Mouse (Mus musculus): ENCODE data around the gene Eaf2. TPM values are rescaled to one million over a fixed set of nuclear protein-coding genes. Genes with fewer than 3 reads are reported as not detected.

Eaf2 gene
- 22.7 and 24.6 TPM in 2 replicates for polyA plus RNA-seq (2015; fragmentation: Nextera tagmentation; extraction: Ambion mirVana)

GRCm38 (mm10) chr16:36874583-36875275 is at the start of gene Eaf2, which contains the start of gene Golgb1:
TSS of gene Eaf2 (minus strand) at chr16:36875003.
TSS of gene Golgb1 (plus strand) at chr16:36875140.
- Histone ChIP-seq H3K9me3 (replicated peaks; ENCODE audit: low read length) (no peaks in the 10 kb centered on the region), H3K4me3 (replicated peaks; ENCODE audit: low read depth, low read length) (peak within 1 kb of the TSS; percentile 84)
- TF ChIP-seq CTCF (IDR thresholded peaks at IDR 0.05; ENCODE audit: low read depth) = no peak

GRCm38 (mm10) chr16:36924312-36924711 is 49.5 kb upstream of the Eaf2 start:
- no peak for TF ChIP-seq CTCF (IDR thresholded peaks at IDR 0.05; ENCODE audit: low read depth)
- Histone ChIP-seq H3K9ac (ENCODE audit: low read depth, low read length) (no peak overlapping the region), H3K4me3 (replicated peaks; ENCODE audit: low read depth, low read length) (no peak overlapping the region), H3K4me2 (ENCODE audit: low read length) (no peak overlapping the region), H3K36me3 (ENCODE audit: insufficient read depth, low read length) (peaks cover 35% of the 10 kb centered on the region), H3K9me3 (replicated peaks; ENCODE audit: low read length) (no peaks in the 10 kb centered on the region), H3K27me3 (ENCODE audit: insufficient read depth, low read length) (no peaks in the 10 kb centered on the region), H3K4me1 (replicated peaks; ENCODE audit: insufficient read depth, low read length) (no peaks in the 10 kb centered on the region), H3K27ac (no peak overlapping the region)
- WGBS = 95% methylated on average over 8 of the region's 8 CpGs
- no peak for ATAC-seq (replicated peaks; ENCODE audit: low FRiP score, low read depth)
- DNase-seq (ENCODE audit: low spot score) = no peak

More at GRCm38 (mm10) chr16:36874583-36875275, at the start of gene Eaf2, which contains the start of gene Golgb1:
- under 1% methylated on average over 43 of the region's 43 CpGs for WGBS
- H3K36me3 ChIP-seq (ENCODE audit: insufficient read depth, low read length) = peaks cover 8% of the 10 kb centered on the region; the same call in 1 of the 2 replicates
- H3K4me1 ChIP-seq (replicated peaks; ENCODE audit: insufficient read depth, low read length) = peaks cover 6% of the 10 kb centered on the region; the same call in 1 of the 2 replicates
- H3K27me3 ChIP-seq (ENCODE audit: insufficient read depth, low read length) = no peaks in the 10 kb centered on the region
- DNase-seq (ENCODE audit: low spot score) (peak; percentile 100), ATAC-seq (replicated peaks; ENCODE audit: low FRiP score, low read depth) (peak; percentile 100)
- H3K4me2 ChIP-seq (ENCODE audit: low read length) = peak within 1 kb of the TSS; percentile 65
- peak within 1 kb of the TSS; percentile 91 for H3K27ac ChIP-seq
- H3K9ac ChIP-seq (ENCODE audit: low read depth, low read length) = peak within 1 kb of the TSS; percentile 92

GRCm38 (mm10) chr16:36921980-36922379 is 47.2 kb upstream of the Eaf2 start:
- WGBS = 87% methylated on average over 6 of the region's 6 CpGs
- Histone ChIP-seq H3K4me3 (replicated peaks; ENCODE audit: low read depth, low read length) (no peak overlapping the region), H3K4me1 (replicated peaks; ENCODE audit: insufficient read depth, low read length) (no peaks in the 10 kb centered on the region), H3K27me3 (ENCODE audit: insufficient read depth, low read length) (no peaks in the 10 kb centered on the region), H3K27ac (no peak overlapping the region), H3K36me3 (ENCODE audit: insufficient read depth, low read length) (peaks cover 36% of the 10 kb centered on the region), H3K4me2 (ENCODE audit: low read length) (no peak overlapping the region), H3K9ac (ENCODE audit: low read depth, low read length) (no peak overlapping the region), H3K9me3 (replicated peaks; ENCODE audit: low read length) (no peaks in the 10 kb centered on the region)
- ATAC-seq (replicated peaks; ENCODE audit: low FRiP score, low read depth) = no peak
- no peak for TF ChIP-seq CTCF (IDR thresholded peaks at IDR 0.05; ENCODE audit: low read depth)
- no peak for DNase-seq (ENCODE audit: low spot score)

GRCm38 (mm10) chr16:36921067-36921613 is 46.3 kb upstream of the Eaf2 start:
- no peak for ATAC-seq (replicated peaks; ENCODE audit: low FRiP score, low read depth)
- no peak overlapping the region for H3K27ac ChIP-seq
- H3K27me3 ChIP-seq (ENCODE audit: insufficient read depth, low read length) = no peaks in the 10 kb centered on the region
- H3K4me2 ChIP-seq (ENCODE audit: low read length) = no peak overlapping the region
- no peak for TF ChIP-seq CTCF (IDR thresholded peaks at IDR 0.05; ENCODE audit: low read depth)
- H3K4me3 ChIP-seq (replicated peaks; ENCODE audit: low read depth, low read length) = no peak overlapping the region
- 95% methylated on average over 8 of the region's 8 CpGs for WGBS
- no peak overlapping the region for H3K9ac ChIP-seq (ENCODE audit: low read depth, low read length)
- H3K9me3 ChIP-seq (replicated peaks; ENCODE audit: low read length) = no peaks in the 10 kb centered on the region
- H3K36me3 ChIP-seq (ENCODE audit: insufficient read depth, low read length) = peaks cover 40% of the 10 kb centered on the region
- no peaks in the 10 kb centered on the region for H3K4me1 ChIP-seq (replicated peaks; ENCODE audit: insufficient read depth, low read length)
- no peak for DNase-seq (ENCODE audit: low spot score)

- 74% methylated on average over 3 of the region's 3 CpGs for WGBS
- H3K27ac ChIP-seq = no peak overlapping the region
- no peaks in the 10 kb centered on the region for H3K9me3 ChIP-seq (replicated peaks; ENCODE audit: low read length)
- no peak overlapping the region for H3K4me2 ChIP-seq (ENCODE audit: low read length)
- TF ChIP-seq CTCF (IDR thresholded peaks at IDR 0.05; ENCODE audit: low read depth) = no peak
- H3K4me1 ChIP-seq (replicated peaks; ENCODE audit: insufficient read depth, low read length) = no peaks in the 10 kb centered on the region
- no peak for DNase-seq (ENCODE audit: low spot score)
- no peak overlapping the region for H3K9ac ChIP-seq (ENCODE audit: low read depth, low read length)
- no peak for ATAC-seq (replicated peaks; ENCODE audit: low FRiP score, low read depth)
- H3K27me3 ChIP-seq (ENCODE audit: insufficient read depth, low read length) = no peaks in the 10 kb centered on the region
- H3K4me3 ChIP-seq (replicated peaks; ENCODE audit: low read depth, low read length) = no peak overlapping the region
- peaks cover 35% of the 10 kb centered on the region for H3K36me3 ChIP-seq (ENCODE audit: insufficient read depth, low read length)
Observed at GRCm38 (mm10) chr16:36920410-36920809, 45.6 kb upstream of the Eaf2 start.

GRCm38 (mm10) chr16:36918505-36918904 is 43.7 kb upstream of the Eaf2 start:
- 97% methylated on average over 10 of the region's 10 CpGs for WGBS

More at GRCm38 (mm10) chr16:36918505-36918904, 43.7 kb upstream of the Eaf2 start:
- Histone ChIP-seq H3K36me3 (ENCODE audit: insufficient read depth, low read length) (peaks cover 42% of the 10 kb centered on the region), H3K9me3 (replicated peaks; ENCODE audit: low read length) (no peaks in the 10 kb centered on the region), H3K4me3 (replicated peaks; ENCODE audit: low read depth, low read length) (no peak overlapping the region), H3K27me3 (ENCODE audit: insufficient read depth, low read length) (no peaks in the 10 kb centered on the region), H3K9ac (ENCODE audit: low read depth, low read length) (no peak overlapping the region), H3K4me1 (replicated peaks; ENCODE audit: insufficient read depth, low read length) (no peaks in the 10 kb centered on the region), H3K4me2 (ENCODE audit: low read length) (no peak overlapping the region), H3K27ac (no peak overlapping the region)
- ATAC-seq (replicated peaks; ENCODE audit: low FRiP score, low read depth) (no peak), DNase-seq (ENCODE audit: low spot score) (no peak)
- no peak for TF ChIP-seq CTCF (IDR thresholded peaks at IDR 0.05; ENCODE audit: low read depth)
